Mouse (Mus musculus): ENCODE measurements around the gene Xylt1.

The Xylt1 gene

GRCm38 (mm10) chr7:117435091-117435490 lies 54.3 kb downstream of the Xylt1 start:
- DNase-seq (ENCODE audit: low read depth, low spot score), result no peak

- DNase-seq (ENCODE audit: low read depth, low spot score), result no peak
Observed at GRCm38 (mm10) chr7:117435730-117436441, 55.1 kb downstream of the Xylt1 start.

GRCm38 (mm10) chr7:117436892-117437291 lies 56.1 kb downstream of the Xylt1 start:
- no peak for DNase-seq (ENCODE audit: low read depth, low spot score)

- no peak for DNase-seq (ENCODE audit: low read depth, low spot score)
Observed at GRCm38 (mm10) chr7:117440994-117441393, 60.2 kb downstream of the Xylt1 start.

GRCm38 (mm10) chr7:117442639-117443038 lies 61.9 kb downstream of the Xylt1 start:
- no peak for DNase-seq (ENCODE audit: low read depth, low spot score)

- no peak for DNase-seq (ENCODE audit: low read depth, low spot score)
Observed at GRCm38 (mm10) chr7:117443215-117443614, 62.4 kb downstream of the Xylt1 start.

GRCm38 (mm10) chr7:117445471-117445870 lies 64.7 kb downstream of the Xylt1 start:
- DNase-seq (ENCODE audit: low read depth, low spot score), result no peak

- no peak for DNase-seq (ENCODE audit: low read depth, low spot score)
Observed at GRCm38 (mm10) chr7:117449605-117450004, 68.8 kb downstream of the Xylt1 start.

GRCm38 (mm10) chr7:117451212-117451611 lies 70.4 kb downstream of the Xylt1 start:
- DNase-seq (ENCODE audit: low read depth, low spot score), result no peak

GRCm38 (mm10) chr7:117452269-117452668 lies 71.5 kb downstream of the Xylt1 start:
- DNase-seq (ENCODE audit: low read depth, low spot score), result no peak

GRCm38 (mm10) chr7:117454789-117455548 lies 74.2 kb downstream of the Xylt1 start:
- DNase-seq (ENCODE audit: low read depth, low spot score), result no peak

- no peak for DNase-seq (ENCODE audit: low read depth, low spot score)
Observed at GRCm38 (mm10) chr7:117462196-117462935, 81.6 kb downstream of the Xylt1 start.

- no peak for DNase-seq (ENCODE audit: low read depth, low spot score)
Observed at GRCm38 (mm10) chr7:117464956-117465355, 84.2 kb downstream of the Xylt1 start.

GRCm38 (mm10) chr7:117466006-117466780 lies 85.4 kb downstream of the Xylt1 start:
- no peak for DNase-seq (ENCODE audit: low read depth, low spot score)

- DNase-seq (ENCODE audit: low read depth, low spot score), result no peak
Observed at GRCm38 (mm10) chr7:117470243-117470802, 89.5 kb downstream of the Xylt1 start.

- no peak for DNase-seq (ENCODE audit: low read depth, low spot score)
Observed at GRCm38 (mm10) chr7:117472055-117472780, 91.4 kb downstream of the Xylt1 start.

GRCm38 (mm10) chr7:117472781-117473743 lies 92.3 kb downstream of the Xylt1 start:
- no peak for DNase-seq (ENCODE audit: low read depth, low spot score)

- no peak for DNase-seq (ENCODE audit: low read depth, low spot score)
Observed at GRCm38 (mm10) chr7:117474302-117474701, 93.5 kb downstream of the Xylt1 start.

GRCm38 (mm10) chr7:117475106-117475505 lies 94.3 kb downstream of the Xylt1 start:
- DNase-seq (ENCODE audit: low read depth, low spot score), result no peak

Data from WW6 (cell line).